8 mouse cellular contexts compared by ENCODE assay signal in genomic region chr6:140678658-140679271, GRCm38 (mm10). TPM values are rescaled to one million over a fixed set of nuclear protein-coding genes. Genes with fewer than 3 reads are reported as not detected.
DNase-seq lines count a peak whose midpoint lies in the region; ATAC-seq and TF ChIP-seq lines count a peak whose summit lies in the region.

No protein-coding gene starts in this region.

- H3K9me3 ChIP-seq in liver, postnatal 0 days (ENCODE audit: low read length): no peaks in the 10 kb centered on the region
- H3K9me3 ChIP-seq in liver, embryonic 11.5 days (ENCODE audit: control insufficient read depth, low read length): no peaks in the 10 kb centered on the region
- H3K9me3 ChIP-seq in midbrain, embryonic 11.5 days (ENCODE audit: control insufficient read depth, low read length): no peaks in the 10 kb centered on the region

- no peak for TF ChIP-seq CTCF in liver, postnatal 0 days (IDR thresholded peaks at IDR 0.05; ENCODE audit: low read depth)

- 16% methylated on average over 15 of the region's 15 CpGs for WGBS in liver, postnatal 0 days (ENCODE audit: insufficient replicate concordance)
- 24% methylated on average over 15 of the region's 15 CpGs for WGBS in liver, embryonic 11.5 days
- 22% methylated on average over 15 of the region's 15 CpGs for WGBS in midbrain, embryonic 11.5 days

- H3K9ac ChIP-seq in liver, postnatal 0 days (replicated peaks): no peak overlapping the region
- H3K9ac ChIP-seq in liver, embryonic 11.5 days (ENCODE audit: low read depth, low read length): no peak overlapping the region
- H3K9ac ChIP-seq in midbrain, embryonic 11.5 days (ENCODE audit: low read length): no peak overlapping the region

- no peak overlapping the region for H3K27ac ChIP-seq in liver, postnatal 0 days (ENCODE audit: low read depth)
- H3K27ac ChIP-seq in liver, embryonic 11.5 days (ENCODE audit: low read depth, low read length): no peak overlapping the region
- no peak overlapping the region for H3K27ac ChIP-seq in midbrain, embryonic 11.5 days (ENCODE audit: low read depth, low read length)

- H3K4me2 ChIP-seq in liver, postnatal 0 days (ENCODE audit: low read depth, low read length): no peak overlapping the region
- H3K4me2 ChIP-seq in liver, embryonic 11.5 days: no peak overlapping the region
- peak overlapping the region; percentile 12; the same call in 1 of the 2 replicates for H3K4me2 ChIP-seq in midbrain, embryonic 11.5 days

- H3K4me3 ChIP-seq in liver, postnatal 0 days (ENCODE audit: low read depth, low read length): no peak overlapping the region
- no peak overlapping the region for H3K4me3 ChIP-seq in liver, embryonic 11.5 days (ENCODE audit: low read depth, low read length)
- no peak overlapping the region for H3K4me3 ChIP-seq in midbrain, embryonic 11.5 days (ENCODE audit: low read depth, low read length)

- no peaks in the 10 kb centered on the region for H3K27me3 ChIP-seq in liver, postnatal 0 days (ENCODE audit: insufficient read depth, low read length)
- H3K27me3 ChIP-seq in liver, embryonic 11.5 days (replicated peaks; ENCODE audit: control insufficient read depth, insufficient read depth, low read length): no peaks in the 10 kb centered on the region
- H3K27me3 ChIP-seq in midbrain, embryonic 11.5 days (ENCODE audit: control insufficient read depth, insufficient read depth, low read length): no peaks in the 10 kb centered on the region

- TF ChIP-seq EP300 in liver, postnatal 0 days (IDR thresholded peaks at IDR 0.05; ENCODE audit: low read depth): no peak

- 0 out of 2 replicates have a peak, but pooled peaks have one; percentile 7 for ATAC-seq in liver, postnatal 0 days
- no peak for ATAC-seq in liver, embryonic 11.5 days (replicated peaks; ENCODE audit: low FRiP score)
- peak; percentile 96 for ATAC-seq in frontal cortex, adult (ENCODE audit: low TSS enrichment)
- ATAC-seq in midbrain, embryonic 11.5 days (ENCODE audit: low FRiP score): peak; percentile 83

- H3K36me3 ChIP-seq in liver, postnatal 0 days (replicated peaks; ENCODE audit: insufficient read depth, low read length): no peaks in the 10 kb centered on the region
- no peaks in the 10 kb centered on the region for H3K36me3 ChIP-seq in liver, embryonic 11.5 days (ENCODE audit: control insufficient read depth, insufficient read depth, low read length)
- no peaks in the 10 kb centered on the region for H3K36me3 ChIP-seq in midbrain, embryonic 11.5 days (ENCODE audit: control insufficient read depth, insufficient read depth, low read length)

- DNase-seq in liver, postnatal 0 days: no peak
- DNase-seq in liver, embryonic 11.5 days (ENCODE audit: low spot score): no peak
- DNase-seq in cerebellum, adult 8-10 months: peak; percentile 73
- DNase-seq in layer of hippocampus, adult 9-11 months: peak; percentile 40
- DNase-seq in midbrain, embryonic 11.5 days (ENCODE audit: low spot score, missing footprints): peak; percentile 93
- peak; percentile 71 to 72 for DNase-seq in thymus, postnatal 10 days (ENCODE audit: low spot score in 2 of 2)
- no peak for DNase-seq in gastrocnemius, postnatal 25 days

- H3K4me1 ChIP-seq in liver, postnatal 0 days (ENCODE audit: insufficient read depth): no peaks in the 10 kb centered on the region
- H3K4me1 ChIP-seq in liver, embryonic 11.5 days (replicated peaks; ENCODE audit: control insufficient read depth, insufficient read depth, low read length): peaks cover 4% of the 10 kb centered on the region; the same call in 1 of the 2 replicates
- H3K4me1 ChIP-seq in midbrain, embryonic 11.5 days (ENCODE audit: control insufficient read depth, insufficient read depth, low read length): peaks cover 15% of the 10 kb centered on the region

RNA-seq across cellular contexts. Expression of gene Gm11077, which starts 50.3 kb away (rescaled TPM):
- not detected in 2 replicates for polyA plus RNA-seq in liver, postnatal 0 days (2015; fragmentation: Nextera tagmentation; extraction: Ambion mirVana)
- not detected in 2 replicates for polyA plus RNA-seq in liver, embryonic 11.5 days (2014; fragmentation: Nextera tagmentation; extraction: Ambion mirVana)
- not detected in 2 replicates for polyA plus RNA-seq in midbrain, embryonic 11.5 days (2014; fragmentation: Nextera tagmentation; extraction: Ambion mirVana)
- not detected for total RNA-seq in gastrocnemius, postnatal 25 days (2021)

RNA-seq across cellular contexts. Expression of gene Aebp2, which starts 56.3 kb away (rescaled TPM):
- 3.5 and 3.7 TPM in 2 replicates for polyA plus RNA-seq in liver, postnatal 0 days (2015; fragmentation: Nextera tagmentation; extraction: Ambion mirVana)
- polyA plus RNA-seq in liver, embryonic 11.5 days (2014; fragmentation: Nextera tagmentation; extraction: Ambion mirVana): 10.3 and 10.5 TPM in 2 replicates
- 22.3 and 23.1 TPM in 2 replicates for polyA plus RNA-seq in midbrain, embryonic 11.5 days (2014; fragmentation: Nextera tagmentation; extraction: Ambion mirVana)
- 10 to 100 TPM; 29.2 to 30.3 TPM for total RNA-seq in gastrocnemius, postnatal 25 days (2021)

Comparison
In these comparisons a context has a peak if more than half of its experiments do, and no peak if none do; other contexts are left out.
1. DNase-seq: peak in cerebellum, adult 8-10 months (single experiment), layer of hippocampus, adult 9-11 months (single experiment), midbrain, embryonic 11.5 days (single experiment) and thymus, postnatal 10 days (2 of 2); none in liver, postnatal 0 days (single experiment), liver, embryonic 11.5 days (single experiment) and gastrocnemius, postnatal 25 days (single experiment).